Mouse (Mus musculus): Measurements from ENCODE around the gene Tas2r113. TPM values are rescaled to one million over a fixed set of nuclear protein-coding genes. Genes with fewer than 3 reads are reported as not detected.

Gene Tas2r113
- not detected in 2 replicates for polyA plus RNA-seq (2012; rRNA removed)

GRCm38 (mm10) chr6:132892711-132893110 lies at the start of gene Tas2r113:
Tas2r113 (plus strand) TSS chr6:132893011.

GRCm38 (mm10) chr6:132846842-132847241 lies 46.0 kb upstream of the Tas2r113 start, which contains the start of gene Tas2r123:
Tas2r123 (plus strand) TSS chr6:132847142.

GRCm38 (mm10) chr6:132855138-132855537 lies 37.7 kb upstream of the Tas2r113 start, which contains the start of gene Tas2r116:
Tas2r116 (plus strand) TSS chr6:132855438.

GRCm38 (mm10) chr6:132867708-132868107 lies 25.1 kb upstream of the Tas2r113 start, which contains the start of gene Tas2r110:
Tas2r110 (plus strand) TSS chr6:132868008.

GRCm38 (mm10) chr6:132909351-132909750 lies 16.5 kb downstream of the Tas2r113 start, which contains the start of gene Tas2r125:
Tas2r125 (plus strand) TSS chr6:132909651.

Other genes starting within 250 kb of the Tas2r113 start
- gene A630073D07Rik, start 241.5 kb upstream of the Tas2r113 start, polyA plus RNA-seq (2012; rRNA removed) = not detected in 2 replicates
- gene Tas2r120, start 236.1 kb upstream of the Tas2r113 start, polyA plus RNA-seq (2012; rRNA removed) = not detected in 2 replicates
- not detected in 2 replicates for gene Tas2r121, start 192.0 kb upstream of the Tas2r113 start, polyA plus RNA-seq (2012; rRNA removed)
- not detected in 2 replicates for gene Tas2r122, start 181.1 kb upstream of the Tas2r113 start, polyA plus RNA-seq (2012; rRNA removed)
- gene Tas2r115, start 155.0 kb upstream of the Tas2r113 start, polyA plus RNA-seq (2012; rRNA removed) = not detected in 2 replicates
- not detected in 2 replicates for gene Tas2r124, start 138.3 kb upstream of the Tas2r113 start, polyA plus RNA-seq (2012; rRNA removed)
- not detected in 2 replicates for gene Tas2r102, start 130.9 kb upstream of the Tas2r113 start, polyA plus RNA-seq (2012; rRNA removed)
- not detected in 2 replicates for gene Tas2r136, start 114.8 kb upstream of the Tas2r113 start, polyA plus RNA-seq (2012; rRNA removed)
- not detected in 2 replicates for gene Tas2r117, start 90.2 kb upstream of the Tas2r113 start, polyA plus RNA-seq (2012; rRNA removed)
- not detected in 2 replicates for gene Tas2r123, start 45.9 kb upstream of the Tas2r113 start, polyA plus RNA-seq (2012; rRNA removed)
- not detected in 2 replicates for gene Tas2r116, start 37.6 kb upstream of the Tas2r113 start, polyA plus RNA-seq (2012; rRNA removed)
- gene Tas2r110, start 25.0 kb upstream of the Tas2r113 start, polyA plus RNA-seq (2012; rRNA removed) = not detected in 2 replicates
- not detected in 2 replicates for gene Tas2r125, start 16.6 kb downstream of the Tas2r113 start, polyA plus RNA-seq (2012; rRNA removed)
- not detected in 2 replicates for gene Tas2r129, start 58.1 kb downstream of the Tas2r113 start, polyA plus RNA-seq (2012; rRNA removed)
- not detected in 2 replicates for gene Tas2r131, start 64.9 kb downstream of the Tas2r113 start, polyA plus RNA-seq (2012; rRNA removed)
- not detected in 2 replicates for gene Tas2r109, start 88.0 kb downstream of the Tas2r113 start, polyA plus RNA-seq (2012; rRNA removed)
- not detected in 2 replicates for gene Tas2r103, start 144.1 kb downstream of the Tas2r113 start, polyA plus RNA-seq (2012; rRNA removed)
- gene Tas2r140, start 162.8 kb downstream of the Tas2r113 start, polyA plus RNA-seq (2012; rRNA removed) = not detected in 2 replicates
- 24.5 and 29.3 TPM in 2 replicates for gene Smim10l1, start 211.9 kb downstream of the Tas2r113 start, polyA plus RNA-seq (2012; rRNA removed)